Mouse (Mus musculus): ENCODE measurements around the gene Ccni. TPM values are rescaled to one million over a fixed set of nuclear protein-coding genes. Genes with fewer than 3 reads are reported as not detected.

The Ccni gene
- 100 to 1,000 TPM; 160 to 188 TPM for total RNA-seq (2023)

DNA sequence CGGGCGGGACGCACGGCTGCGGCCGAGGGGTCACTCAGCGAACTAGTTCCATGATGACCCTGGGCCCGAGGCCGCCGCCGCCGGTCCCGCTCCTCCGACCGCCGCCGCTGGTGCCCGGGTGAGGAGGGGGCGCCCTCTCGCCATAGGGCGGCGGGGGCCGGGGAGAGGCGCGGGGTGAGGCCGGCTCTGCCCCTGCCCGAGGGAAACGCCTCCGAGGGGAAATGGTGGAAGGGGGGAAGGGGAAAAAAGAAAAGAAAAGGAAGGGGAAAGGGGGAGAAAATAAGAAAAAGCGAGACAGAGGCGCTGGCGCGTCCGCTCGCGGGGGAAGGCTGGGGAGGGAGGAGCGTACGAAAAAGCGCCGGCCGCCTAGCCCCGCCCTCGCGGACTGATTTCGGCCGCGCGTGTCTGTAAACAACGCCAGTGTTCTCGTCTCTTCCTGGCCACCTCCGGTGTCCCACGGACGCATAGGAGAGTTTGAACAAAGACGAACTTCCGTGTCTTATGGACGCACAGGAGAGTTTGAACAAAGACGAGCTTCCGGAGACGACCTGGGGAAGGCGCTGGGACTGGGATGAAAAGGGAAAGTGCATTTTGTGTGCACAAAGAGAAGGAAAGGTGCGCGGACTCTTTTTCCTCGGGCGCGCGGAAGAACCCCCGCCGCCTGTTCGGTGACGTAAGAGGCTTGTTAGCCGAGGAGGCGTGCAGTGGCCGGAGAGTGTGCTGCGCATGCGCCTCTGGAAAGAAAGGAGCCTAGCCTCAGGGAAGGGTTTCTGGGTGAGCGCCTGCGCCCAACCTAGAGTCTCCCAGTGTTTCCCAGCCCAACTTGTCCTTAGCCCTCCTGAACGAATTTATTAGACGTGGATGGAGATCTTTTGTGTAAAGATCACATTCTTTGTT lies at the start of gene Ccni, which contains the start of gene 2010109A12Rik:
Gene Ccni, minus strand, starts transcription at position 387 of the 897 bp plus-strand sequence.
Gene 2010109A12Rik, plus strand, starts transcription at position 410 of the 897 bp plus-strand sequence.

Other genes starting within 250 kb of the Ccni start
- under 1 TPM in 1 of 2 experiments, not detected in 1; 0.15 TPM for gene Sowahb, start 161.5 kb downstream of the Ccni start, total RNA-seq (2023)
- gene Sept11, start 113.1 kb downstream of the Ccni start, total RNA-seq (2023), result 100 to 1,000 TPM; 113 to 126 TPM
- gene 2010109A12Rik, start within 50 bp of the Ccni start, total RNA-seq (2023), result 1 to 10 TPM; 1.9 to 3.1 TPM
- 10 to 100 TPM; 76.7 to 80.5 TPM for gene Ccng2, start 60.8 kb upstream of the Ccni start, total RNA-seq (2023)